Mouse (Mus musculus) gastrocnemius, postnatal 10 days (tissue): ENCODE results near the gene Blm. TPM values are rescaled to one million over a fixed set of nuclear protein-coding genes. Genes with fewer than 3 reads are reported as not detected.
A peak's percentile ranks its signal among the peaks of the same experiment; 100 is the strongest.

Experiments
- DNase-seq: peaks from one replicate; pipeline ENCODE4 v3.0.0; 2021; ENCODE audit warnings: mixed read lengths
- long read RNA-seq, 2 experiments: library from polyadenylated mRNA; stranded (forward); transcript quantifications; one replicate each; pipeline ENCODE4 v2.0.0; 2021
- total RNA-seq, 2 experiments: library from RNA; stranded (reverse); gene quantifications; 2 replicates each; pipeline ENCODE4 v1.2.3; 2021

Gene Blm
- 1 to 10 TPM; 5.4 to 6.3 TPM for total RNA-seq
- long read RNA-seq, experiment 1, full-length matches to known transcripts, result 3 of 7 reads
- long read RNA-seq, experiment 1, partial matches to known transcripts, result 2 of 7 reads
- long read RNA-seq, experiment 1, other reads (novel, unspliced or antisense), result 2 of 7 reads
- long read RNA-seq, experiment 2, full-length matches to known transcripts, result 3 of 4 reads
- long read RNA-seq, experiment 2, partial matches to known transcripts, result 1 of 4 reads
- long read RNA-seq, experiment 2, other reads (novel, unspliced or antisense), result 0 of 4 reads

DNA sequence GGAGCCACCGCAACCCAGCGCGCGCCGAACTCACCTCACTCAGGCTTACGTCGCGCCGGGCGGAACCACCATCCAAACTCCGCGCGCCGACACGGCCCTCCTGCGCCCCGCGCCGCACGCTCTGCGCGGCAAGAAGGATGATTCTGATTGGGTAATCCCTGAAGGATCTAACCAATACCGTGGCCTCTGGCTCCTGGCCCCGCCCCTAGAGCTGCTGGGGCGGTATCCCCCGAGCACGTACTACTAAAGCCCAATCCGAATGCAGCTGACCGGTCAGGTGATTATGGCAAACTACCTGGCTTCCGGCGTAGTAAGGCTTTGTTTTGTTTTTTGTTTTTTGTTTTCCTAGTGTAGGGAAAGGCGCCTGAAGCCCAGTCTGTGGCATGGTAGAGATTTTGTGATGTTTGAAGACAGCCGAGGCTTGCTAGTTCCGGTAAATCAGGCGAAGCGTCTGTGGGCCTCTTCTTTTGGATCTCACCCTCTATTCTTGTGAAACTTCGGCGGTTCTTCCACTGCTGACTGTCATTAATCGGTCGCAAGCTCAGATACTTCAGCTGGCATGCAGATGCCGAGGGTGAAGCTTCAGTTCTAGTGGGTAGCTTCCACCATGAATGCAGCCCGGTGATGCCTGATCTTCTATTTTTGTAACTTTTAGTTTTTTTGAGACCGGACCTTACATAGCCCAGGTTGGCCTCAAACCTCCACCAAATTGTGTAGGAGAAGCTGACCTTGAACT is at the start of gene Blm:
TSS of gene Blm (minus strand) at position 111 of the 736 bp plus-strand sequence.
- DNase-seq, result peak; percentile 95

- no peak for DNase-seq
Measured at GRCm38 (mm10) chr7:80583981-80584380, 49.1 kb upstream of the Blm start.

DNA sequence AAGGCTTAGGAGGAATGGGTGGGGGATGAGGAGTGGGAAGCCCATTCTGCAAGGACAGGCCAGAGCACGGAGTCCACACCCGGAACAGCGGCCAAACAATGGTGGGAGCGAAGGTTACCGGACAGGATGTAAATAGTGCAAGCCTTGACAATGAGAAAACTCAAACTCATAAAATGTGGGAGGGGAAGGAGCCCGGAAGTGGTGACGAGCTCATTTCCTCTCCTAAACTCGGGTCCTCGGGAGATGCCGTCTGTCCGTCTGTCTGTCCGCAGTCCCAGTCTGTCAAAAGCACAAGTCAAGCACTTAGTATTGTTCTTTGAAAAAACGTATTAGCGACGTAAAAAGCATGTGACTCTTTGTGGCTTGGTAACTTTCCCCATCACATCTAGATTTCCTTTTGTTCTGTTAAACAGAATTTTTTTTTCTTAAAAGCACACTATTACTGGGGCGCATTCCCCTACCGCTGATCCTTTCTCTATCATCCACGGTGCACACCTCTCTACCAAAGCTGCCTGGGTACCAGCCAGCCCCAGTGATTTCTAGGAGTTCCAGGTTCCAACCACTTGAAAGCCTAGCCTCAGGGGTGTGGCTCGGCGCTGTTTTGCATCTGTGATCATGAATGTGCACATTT is 48.0 kb upstream of the Blm start:
- no peak for DNase-seq

DNA sequence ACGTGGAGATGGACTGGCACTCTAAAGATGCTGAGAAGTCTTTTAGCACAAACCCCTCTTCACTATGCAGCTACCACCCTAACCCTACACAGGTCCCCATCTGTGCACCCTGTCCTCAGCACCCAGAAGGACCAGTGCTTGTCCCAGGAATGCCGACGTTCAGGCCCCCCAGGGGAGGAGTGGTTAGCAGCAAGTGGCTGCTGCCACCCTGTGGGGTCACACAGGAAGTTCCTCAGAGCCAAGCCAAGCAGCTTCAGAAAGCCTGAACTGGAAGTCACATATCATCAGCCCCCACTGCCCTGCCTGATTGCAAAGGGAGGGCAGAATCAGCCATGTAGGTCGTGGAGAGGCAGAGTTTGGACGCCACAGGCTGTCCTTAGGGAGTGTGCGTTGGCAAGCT is 45.4 kb upstream of the Blm start:
- peak; percentile 43 for DNase-seq

GRCm38 (mm10) chr7:80577417-80577980 is 42.6 kb upstream of the Blm start:
- no peak for DNase-seq

GRCm38 (mm10) chr7:80576626-80577025 is 41.7 kb upstream of the Blm start:
- DNase-seq, result no peak

- no peak for DNase-seq
Measured at GRCm38 (mm10) chr7:80575750-80576149, 40.8 kb upstream of the Blm start.

DNA sequence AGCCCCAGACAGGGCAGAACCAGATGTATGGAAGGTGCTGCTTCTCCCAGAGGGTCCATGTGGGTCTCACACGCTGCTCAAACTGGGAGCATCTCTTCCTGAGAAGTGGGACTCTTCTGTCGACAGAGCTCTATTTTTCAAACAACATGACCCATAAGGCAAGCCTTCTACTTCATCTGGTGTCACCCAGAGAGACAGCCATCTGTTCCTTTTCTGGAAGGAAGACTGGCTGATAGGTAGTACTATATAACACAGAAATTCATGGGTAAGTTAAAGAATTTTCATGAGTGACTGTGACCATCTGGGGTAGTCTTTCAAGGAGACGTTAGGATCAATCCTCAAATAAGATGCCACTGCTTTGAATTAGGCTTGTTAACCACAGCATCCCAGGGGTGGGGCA is 38.2 kb upstream of the Blm start:
- DNase-seq, result no peak

- DNase-seq, result no peak
Measured at GRCm38 (mm10) chr7:80567982-80568381, 33.1 kb upstream of the Blm start.

- DNase-seq, result no peak
Measured at GRCm38 (mm10) chr7:80561931-80562330, 27.0 kb upstream of the Blm start.

GRCm38 (mm10) chr7:80561271-80561670 is 26.4 kb upstream of the Blm start:
- no peak for DNase-seq

DNA sequence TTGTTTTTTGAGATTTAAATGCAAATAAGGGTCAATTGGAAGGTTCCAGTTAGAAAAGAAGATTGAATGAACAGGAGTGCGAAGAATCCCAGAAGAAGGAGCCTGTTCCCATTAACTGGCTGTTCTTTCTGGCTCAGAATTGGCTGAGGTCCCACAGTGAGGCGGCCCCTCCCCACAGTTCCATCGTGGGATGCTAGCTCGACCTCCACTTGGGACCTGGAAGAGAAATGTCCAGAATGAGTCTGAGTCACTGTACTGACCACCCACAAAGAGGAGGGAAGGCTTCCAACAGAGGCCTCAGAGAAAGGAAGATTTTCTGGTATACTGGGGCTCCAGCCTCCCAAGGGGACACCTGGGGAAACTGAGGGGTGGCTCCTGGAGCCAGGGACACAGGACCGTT is 23.7 kb upstream of the Blm start:
- no peak for DNase-seq

- DNase-seq, result no peak
Measured at GRCm38 (mm10) chr7:80558101-80558500, 23.2 kb upstream of the Blm start.

DNA sequence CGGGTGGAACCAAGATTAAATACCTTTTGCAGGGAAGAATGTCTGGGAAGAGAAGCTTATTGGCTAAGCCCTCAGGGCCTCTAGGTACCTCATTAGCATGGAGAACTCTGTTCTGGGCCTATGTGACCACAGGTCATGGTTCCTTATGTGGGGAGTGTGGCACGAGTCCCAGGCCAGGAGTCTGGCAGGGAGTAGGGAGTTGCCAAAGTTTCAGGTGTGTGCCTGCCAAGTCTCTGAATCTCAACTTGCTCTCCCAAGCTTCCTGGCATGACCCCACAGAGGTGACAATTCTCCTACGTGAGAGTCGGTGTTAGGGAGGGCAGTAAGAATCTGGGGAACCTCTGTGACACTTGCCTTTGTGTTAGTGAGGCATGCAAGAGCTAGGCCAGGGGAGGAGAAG is 22.2 kb upstream of the Blm start:
- DNase-seq, result no peak

GRCm38 (mm10) chr7:80556166-80556565 is 21.2 kb upstream of the Blm start:
- DNase-seq, result no peak

- DNase-seq, result no peak
Measured at GRCm38 (mm10) chr7:80555146-80555545, 20.2 kb upstream of the Blm start.

DNA sequence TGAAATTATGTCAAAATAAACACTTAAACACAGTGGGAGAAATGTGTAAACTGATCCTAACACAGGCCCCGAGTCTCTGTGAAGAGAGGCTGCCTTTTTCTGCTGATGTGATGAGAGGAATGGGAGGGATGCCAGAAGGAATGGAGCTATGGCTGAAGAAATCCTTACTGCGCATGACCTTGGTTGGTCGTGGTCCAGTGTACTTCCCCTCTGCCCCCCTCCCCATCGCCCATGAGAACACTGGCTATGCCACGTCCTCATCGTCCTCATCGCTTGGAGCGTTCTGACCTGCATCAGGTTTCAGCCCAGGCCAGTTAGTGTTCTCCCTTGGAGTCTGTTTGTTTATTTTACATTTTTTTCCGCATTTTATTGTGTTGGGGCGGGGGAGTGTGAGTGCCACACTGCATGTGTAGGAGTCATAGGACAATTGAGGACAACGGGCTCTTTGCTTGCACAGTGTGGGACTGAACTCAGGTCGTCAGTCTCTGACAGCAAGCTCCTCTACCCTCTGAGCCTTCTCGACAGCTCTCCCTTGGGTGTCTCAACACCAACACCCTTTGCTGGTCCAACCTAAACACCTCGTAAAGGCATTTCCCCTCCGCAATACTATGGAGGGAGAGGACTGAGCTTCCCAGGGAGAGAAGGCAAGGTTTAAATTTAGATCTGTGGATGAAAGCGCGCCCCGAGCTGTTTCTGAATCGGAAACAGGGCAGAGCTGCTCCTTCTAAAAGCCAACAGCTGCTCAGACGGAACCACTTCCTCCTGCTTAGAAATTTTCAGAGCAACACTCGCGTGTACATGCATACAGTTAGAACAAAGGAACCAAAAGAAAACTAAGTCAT is 19.5 kb upstream of the Blm start:
- no peak for DNase-seq

GRCm38 (mm10) chr7:80548513-80549260 is 13.8 kb upstream of the Blm start:
- no peak for DNase-seq

GRCm38 (mm10) chr7:80542139-80542831 is 7.4 kb upstream of the Blm start:
- DNase-seq, result no peak

- DNase-seq, result no peak
Measured at GRCm38 (mm10) chr7:80539581-80539980, 4.7 kb upstream of the Blm start.
